Mouse (Mus musculus): ENCODE measurements around the gene Rab10. TPM values are rescaled to one million over a fixed set of nuclear protein-coding genes. Genes with fewer than 3 reads are reported as not detected.
"Not testable (repeated sequence)": the region's sequence is repeated elsewhere in the genome, so short reads cannot be mapped to it uniquely, and the experiment has no call there.

Gene Rab10
- 100 to 1,000 TPM; 113 to 115 TPM for total RNA-seq (2021)

DNA sequence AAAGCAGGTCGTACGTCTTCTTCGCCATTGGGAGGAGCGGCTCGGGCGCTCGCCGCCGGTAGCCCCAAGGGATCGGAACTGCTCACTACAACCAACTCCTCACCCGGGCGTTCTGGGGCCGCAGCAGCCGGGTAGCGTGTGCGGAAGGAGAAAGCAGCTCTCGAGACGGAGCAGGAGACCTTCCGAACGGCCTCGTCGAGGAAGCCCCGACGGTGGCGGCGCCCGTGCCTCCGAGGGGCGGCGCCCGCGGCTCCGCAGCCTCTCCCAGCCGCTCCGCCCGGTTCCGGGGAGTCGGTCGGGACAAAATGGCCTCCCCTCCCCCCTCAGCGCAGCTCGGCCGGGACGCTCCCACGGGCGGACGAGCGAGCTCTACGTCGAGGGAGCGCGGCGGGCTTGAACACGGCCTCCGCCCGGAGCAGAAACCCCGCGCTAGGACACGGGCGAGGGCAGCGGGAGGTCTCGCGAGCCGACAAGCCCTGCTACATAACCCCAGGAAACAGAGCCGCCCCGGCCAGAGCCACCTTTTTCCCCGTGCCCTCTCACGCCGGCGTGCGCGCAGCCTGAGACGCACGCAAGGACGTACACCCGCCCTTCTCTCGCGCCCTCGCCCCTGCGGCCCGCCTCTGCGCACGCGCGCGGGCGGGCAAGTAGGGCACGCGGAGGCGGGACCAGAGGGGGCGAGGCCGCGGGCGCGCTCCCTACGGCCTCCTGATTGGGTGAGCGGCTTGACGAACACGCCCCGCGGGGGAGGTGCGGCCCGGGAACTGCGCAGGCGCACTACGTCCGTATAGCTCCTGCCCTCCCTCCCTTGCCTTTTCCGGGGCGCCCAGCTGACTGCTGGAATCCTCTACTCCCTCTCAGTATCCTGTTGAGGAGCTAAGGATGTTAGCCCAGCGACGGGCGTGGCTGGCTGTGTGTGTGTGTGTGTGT lies at the start of gene Rab10:
TSS of gene Rab10 (minus strand) at position 579 of the 930 bp plus-strand sequence.
- DNase-seq, result peak; percentile 99

DNA sequence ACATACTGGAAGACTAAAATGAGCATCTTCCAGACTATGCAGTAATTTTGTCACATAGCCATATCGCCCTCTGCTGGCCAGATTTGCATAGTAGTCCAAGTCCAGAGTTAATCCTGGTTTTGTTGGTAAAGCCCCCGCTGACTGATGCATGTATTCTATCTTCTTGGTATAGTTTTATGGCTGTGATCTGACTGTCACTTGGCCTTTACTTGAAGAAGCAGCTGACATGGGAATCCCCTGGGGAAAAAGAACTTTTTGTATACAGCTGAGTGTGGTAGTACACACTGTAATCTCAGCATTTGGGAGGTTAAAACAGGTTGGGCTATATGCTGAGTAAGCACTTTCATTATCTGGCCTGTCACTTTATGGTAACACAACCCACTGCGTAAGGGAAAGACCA lies 49.5 kb upstream of the Rab10 start:
- DNase-seq, result peak; percentile 86

DNA sequence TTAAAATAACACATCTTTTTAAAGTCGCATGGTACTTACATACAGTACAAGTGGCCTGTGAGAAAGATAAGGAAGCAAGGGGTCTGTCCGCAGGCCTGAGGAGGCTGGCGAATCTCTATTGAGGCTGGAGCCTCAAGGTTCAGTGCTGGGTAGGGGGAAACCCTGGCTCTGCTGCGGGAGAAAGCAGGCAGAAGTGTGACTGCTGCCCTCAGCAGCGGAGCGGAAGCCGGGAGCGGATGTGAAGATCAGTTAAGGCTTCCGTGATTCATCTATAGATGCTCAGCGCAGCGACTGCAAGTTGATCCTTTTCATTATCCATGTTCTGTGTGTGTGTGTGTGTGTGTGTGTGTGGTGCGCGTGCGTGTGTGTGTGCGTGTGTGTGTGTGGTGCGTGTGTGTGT lies 47.1 kb upstream of the Rab10 start:
- no peak for DNase-seq

DNA sequence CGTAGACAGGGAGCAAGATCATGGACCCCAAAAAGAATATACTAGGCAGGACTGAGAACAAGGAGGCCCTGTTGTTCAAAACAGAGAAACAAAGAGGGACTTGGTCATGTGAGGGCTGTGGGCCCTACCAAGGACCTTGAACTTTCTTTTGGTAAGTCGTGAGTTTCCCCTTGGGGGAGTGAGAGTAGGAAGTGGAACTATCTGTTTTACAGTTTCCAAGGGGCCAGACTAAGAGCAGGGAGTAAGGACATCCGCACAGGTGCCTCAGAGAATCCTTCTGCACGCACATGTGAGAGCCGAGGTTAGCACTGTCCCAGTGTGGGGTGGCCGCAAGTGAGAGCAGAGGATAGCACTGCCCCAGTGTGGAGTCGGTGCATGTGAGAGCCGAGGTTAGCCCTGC lies 45.3 kb upstream of the Rab10 start:
- DNase-seq, result no peak

DNA sequence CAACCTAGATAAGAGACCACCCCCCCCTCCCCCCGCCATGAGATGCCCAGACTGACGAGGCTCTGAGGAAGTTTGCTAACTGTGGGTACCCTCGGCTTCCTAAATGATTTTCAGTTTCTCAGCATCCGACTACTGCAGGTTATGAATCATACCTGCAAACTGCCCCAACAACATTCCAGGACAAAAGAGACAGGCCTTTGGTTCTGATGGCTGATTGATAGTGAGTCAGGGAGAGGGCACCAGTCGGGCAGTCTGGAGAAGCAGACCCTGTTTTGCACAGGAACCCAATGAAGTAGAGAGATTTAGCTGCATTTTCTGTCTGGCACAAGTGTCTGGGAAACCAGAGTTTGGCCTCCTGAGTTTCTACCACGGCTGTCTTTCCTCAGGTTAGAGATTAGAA lies 42.4 kb upstream of the Rab10 start:
- no peak for DNase-seq

DNA sequence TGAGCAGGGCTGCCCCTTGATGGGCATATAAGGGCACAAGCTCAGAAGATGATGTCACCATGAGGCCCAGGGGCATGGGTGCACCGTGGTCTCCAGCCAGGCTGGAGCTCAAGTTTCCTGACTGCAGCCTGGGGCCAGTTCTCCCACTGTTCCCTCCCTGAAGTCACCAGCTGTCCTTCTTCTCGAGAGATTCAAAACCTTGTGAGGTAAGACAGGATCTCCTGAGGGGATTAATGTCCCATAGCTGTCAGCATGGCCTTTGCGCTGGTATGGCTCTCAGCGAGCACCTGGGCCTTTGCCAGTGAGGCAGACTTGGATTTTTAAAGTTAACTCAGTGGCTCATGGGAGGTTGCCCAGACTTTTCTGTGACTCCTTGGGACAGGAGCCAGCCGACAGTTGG lies 40.4 kb upstream of the Rab10 start:
- DNase-seq, result peak; percentile 36

DNA sequence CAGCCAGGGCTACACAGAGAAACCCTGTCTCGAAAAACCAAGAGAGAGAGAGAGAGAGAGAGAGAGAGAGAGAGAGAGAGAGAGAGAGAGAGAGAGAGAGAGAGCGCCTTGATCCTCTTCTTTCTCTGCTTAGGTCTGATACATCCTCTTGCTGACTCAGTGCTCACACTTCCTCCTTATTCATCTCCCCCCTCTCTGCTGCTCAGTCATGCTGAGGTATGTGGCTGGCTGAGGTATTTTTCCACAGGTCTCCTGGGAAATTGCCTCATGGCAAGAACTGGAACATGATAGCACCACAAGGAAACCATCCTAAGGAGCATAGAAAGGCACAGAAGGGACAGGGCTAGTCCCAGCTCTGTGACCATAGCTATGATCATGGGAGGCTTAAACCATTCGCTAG lies 39.6 kb upstream of the Rab10 start:
- DNase-seq, result no peak

DNA sequence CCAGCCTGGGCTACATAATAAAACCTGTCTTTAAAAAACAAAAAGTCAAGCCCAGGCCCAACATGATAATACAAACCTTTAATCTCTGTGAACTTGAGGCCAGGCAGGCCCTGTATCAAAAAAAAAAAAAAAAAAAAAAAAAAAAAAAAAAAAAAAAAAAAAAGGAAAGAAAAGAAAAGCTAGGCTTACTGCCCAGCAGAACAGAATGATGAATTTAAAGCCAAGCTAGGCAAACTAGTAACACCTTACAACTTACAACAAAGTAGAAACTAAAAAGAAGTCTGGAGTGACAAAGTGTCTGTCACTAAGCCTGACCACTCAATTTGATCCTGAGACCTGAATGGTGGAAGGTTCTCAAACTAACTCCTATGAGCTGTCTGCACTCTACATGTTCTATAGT lies 37.9 kb upstream of the Rab10 start:
- DNase-seq, result no peak

DNA sequence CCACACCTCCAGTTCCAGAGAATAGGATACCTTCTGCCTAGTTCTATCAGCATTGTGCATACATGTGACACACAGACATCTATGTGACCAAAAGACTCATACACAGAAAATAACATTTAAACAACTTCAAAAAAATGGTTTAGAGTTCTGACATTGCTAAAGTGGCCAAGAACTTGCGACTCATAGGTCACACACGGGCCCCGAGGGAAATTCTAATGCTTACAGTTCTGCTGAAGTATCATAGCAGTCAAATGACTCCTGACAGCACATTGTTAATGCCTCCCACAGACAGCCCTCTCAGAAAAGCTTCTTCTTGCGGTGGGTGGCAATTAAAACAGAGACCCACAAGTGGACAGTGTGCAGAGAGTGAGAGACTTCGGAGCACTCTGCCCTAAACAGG lies 35.3 kb upstream of the Rab10 start:
- DNase-seq, result no peak

DNA sequence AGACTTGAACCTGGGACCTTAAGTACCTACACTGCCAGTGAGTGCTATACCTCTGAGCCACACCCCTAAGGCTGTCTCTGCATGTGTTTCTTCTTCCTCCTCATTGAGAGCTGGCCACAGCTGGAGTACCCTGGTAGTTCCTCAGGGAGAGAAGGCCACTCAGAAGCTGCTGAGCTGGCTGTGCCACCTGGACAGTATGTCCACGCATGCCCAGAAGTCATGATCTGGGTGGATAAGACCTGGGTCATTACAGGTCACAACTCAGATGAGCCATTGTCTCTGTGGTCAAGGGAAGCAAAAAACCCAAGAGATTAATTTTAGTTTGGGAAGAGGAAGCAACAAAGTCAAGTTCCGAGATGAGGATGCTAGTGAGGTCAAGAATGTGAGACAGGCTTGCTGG lies 34.4 kb upstream of the Rab10 start:
- DNase-seq, result no peak

DNA sequence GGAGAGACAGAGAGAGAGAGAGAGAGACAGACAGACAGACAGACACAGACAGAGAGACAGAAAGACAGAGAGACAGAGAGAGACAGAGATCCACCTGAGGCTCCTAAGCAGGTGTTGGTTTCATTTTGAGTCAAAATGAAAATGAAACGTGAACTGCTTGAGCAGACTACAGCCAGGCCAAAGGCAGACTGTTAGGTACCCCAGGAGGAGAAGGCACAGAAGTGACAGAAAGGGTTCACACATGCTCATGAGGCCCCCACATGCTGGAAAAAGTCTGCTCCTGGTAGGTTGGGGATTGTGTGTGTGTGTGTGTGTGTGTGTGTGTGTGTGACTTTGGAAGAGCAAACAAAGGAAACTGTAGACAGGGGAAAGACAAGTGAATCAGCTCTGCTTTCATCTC lies 29.2 kb upstream of the Rab10 start:
- DNase-seq, result no peak

DNA sequence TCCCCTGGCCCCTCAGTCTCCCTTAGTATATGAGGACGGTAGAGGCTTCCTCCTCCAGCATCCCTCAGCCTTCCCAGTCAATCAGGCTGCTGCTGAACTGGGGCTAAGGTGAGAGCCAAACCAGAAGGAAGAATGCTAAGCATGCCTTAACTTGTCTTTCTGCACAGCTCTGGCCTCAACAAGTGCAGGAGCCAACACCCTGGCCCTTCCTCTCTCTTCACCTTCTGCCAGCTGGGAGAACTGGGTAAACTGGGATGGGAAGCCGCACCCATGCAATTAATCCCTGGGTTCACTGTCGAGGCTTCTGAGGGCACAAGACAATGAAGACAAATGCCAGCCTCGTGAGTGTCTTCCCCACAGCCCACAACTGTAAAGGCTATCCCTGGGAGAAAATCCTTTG lies 19.9 kb upstream of the Rab10 start:
- DNase-seq, result no peak

DNA sequence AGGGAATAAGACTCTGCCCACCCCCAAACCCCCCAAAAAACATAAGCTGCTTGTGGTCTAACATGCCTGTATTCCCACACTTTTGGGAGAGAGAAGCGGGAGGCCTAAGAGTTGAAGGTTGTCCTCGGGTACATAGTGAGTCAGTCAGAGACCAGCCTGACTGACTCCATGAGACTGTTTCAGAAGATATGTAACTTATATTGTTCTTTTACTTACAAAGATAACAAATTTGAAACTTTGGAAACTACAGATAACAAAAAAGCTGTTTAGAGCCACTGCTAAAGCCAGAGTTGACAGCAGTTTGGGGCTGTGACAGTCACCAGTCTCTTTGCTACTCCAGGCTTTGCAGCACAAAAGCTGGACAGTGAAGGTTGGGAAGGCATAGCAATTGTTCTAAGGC lies 15.5 kb upstream of the Rab10 start:
- no peak for DNase-seq

DNA sequence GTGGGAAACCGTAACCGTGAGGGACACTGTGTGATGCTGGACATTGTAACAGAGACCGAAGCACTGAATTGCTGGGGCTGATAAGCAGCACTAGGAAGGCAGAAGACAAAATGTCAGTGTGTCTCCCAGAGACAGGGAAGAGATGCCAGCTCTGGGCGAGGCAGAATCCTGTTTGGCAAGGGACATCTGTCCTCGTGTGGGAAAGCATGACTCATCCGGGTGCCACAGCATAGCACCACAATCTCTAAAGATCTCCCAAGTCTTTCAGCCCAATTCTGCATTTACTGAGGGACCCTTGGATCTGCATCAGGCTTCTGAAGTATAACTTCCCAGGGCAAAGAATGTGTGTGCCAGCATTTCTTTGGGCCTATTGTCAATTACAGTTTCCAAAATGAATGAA lies 13.5 kb upstream of the Rab10 start:
- no peak for DNase-seq

DNA sequence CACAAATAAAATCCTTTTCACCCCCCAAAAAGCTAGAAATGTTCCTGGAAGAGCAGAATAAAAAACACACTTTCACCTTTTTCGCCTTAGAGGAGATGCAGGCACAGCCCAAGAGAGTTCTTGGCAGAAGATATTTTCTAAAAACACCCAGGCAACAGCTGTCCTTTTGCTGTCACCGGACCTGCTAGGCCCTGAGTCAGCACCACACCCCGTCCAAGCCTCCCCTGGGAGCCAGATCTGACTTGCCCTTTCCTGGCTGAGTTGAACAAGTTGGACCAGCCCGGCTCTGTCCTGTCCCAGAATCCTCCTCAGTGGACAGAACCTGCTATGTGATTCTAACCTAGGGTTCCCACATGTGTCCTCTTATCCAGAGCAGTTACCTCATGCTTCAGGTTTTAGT lies 9.6 kb upstream of the Rab10 start:
- peak; percentile 43 for DNase-seq

DNA sequence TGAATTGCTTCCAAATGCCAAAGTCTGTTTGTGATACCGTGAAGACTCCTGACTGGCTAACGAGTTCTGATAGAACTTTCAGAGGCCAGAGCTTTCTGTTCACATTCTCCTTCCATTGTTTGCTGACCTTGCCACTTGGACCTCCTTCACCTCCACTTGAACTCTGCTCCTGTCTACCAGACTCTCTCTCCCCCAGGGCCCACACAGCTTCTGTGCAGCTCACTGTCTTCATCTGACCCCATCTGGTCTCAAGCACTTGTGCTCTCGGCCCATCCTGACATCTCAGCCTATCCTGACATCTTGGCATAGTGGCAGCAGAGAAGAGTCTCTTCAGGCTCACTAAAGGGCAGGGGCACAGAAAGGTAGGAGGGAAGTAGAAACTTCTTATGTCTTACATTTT lies 7.2 kb upstream of the Rab10 start:
- DNase-seq, result no peak

DNA sequence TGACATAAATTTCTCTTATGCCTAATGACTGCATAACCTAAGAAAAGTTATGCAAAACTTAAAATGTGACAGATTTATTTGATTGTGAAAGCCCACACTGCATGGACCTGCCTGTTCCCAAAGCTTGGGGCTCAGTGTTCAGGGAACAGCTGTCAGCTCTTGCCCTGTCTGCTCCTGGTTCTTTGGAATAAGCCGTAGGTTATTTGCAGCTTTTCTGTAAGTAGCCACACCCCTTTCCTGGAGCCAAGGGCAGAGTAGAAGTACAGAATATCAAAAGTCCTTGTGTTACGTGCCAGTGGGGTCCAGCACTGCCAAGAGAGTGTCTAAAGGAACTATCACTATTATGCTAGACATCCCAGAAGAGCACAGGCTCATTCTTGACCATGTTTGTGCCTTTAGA lies 6.3 kb upstream of the Rab10 start:
- DNase-seq, result peak; percentile 10

DNA sequence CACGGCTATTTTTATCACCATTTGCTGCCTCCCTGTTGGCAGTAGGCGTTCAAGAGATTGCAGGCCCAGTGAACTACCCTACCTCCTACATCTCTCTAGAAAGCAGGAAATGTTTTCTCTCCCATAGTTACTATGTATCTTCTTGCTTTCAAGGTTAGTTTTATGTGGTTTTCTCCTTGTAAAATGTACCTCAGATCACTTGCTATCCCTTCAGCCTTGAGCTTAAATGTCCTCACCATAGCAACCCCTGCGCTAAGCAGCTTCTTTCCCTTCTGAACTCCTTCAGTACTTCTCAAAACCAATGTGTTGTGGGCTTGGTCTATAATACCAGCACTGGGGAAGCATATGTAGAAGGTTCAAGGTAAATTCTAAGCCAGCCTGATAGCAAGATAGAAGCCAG lies 3.1 kb upstream of the Rab10 start:
- no peak for DNase-seq

DNA sequence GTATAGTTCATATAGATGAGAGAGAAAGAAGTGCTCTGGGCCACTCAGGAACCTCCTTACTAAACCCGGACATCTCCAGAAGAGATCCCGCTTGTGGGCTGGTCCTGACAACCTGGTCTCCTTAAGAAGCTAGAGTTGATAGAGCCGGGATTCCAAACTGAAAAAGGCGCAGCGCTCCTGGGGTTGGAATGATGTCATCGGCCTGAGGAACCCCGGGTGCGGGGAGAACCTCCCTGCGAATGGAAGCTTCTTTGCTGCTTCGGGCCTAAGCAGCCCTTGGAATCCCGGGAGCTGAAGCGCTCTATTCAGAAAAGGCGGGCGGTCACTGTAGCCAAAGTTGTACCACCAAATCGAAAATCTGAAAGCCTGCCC lies 538 bp upstream of the Rab10 start:
- no peak for DNase-seq

DNA sequence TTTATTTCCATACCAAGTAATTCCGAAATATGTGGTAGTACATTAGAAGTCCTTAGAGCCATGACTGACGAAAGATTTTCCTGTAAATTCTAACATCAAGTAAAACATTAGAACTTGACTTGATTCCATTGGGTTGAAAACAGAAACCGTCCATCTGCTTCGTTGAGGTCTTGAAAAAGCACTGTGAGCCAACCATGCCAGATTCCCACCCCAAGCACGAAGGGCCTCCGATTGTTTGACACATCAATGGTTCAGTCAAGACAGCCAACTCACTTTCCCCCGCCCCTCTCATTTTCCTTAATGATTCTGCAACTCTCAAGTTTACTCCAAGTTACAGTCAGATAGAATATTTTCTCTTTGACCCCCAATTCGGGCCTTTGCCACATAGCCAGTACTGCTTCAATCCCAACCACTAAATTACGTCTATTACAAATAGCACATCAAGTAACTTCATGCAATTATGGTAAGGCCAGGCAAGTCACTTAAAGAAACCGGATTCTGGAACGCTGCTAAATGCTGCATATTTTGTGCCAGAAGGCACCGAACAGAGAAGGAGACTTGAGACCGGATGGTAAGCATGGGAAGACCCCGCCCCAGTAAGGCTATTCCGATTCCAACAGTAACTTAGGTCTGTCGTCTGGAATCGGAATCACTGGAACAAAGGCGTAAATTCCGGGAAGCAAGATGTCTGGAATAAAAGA lies 1.1 kb downstream of the Rab10 start:
- DNase-seq, result peak; percentile 15

DNA sequence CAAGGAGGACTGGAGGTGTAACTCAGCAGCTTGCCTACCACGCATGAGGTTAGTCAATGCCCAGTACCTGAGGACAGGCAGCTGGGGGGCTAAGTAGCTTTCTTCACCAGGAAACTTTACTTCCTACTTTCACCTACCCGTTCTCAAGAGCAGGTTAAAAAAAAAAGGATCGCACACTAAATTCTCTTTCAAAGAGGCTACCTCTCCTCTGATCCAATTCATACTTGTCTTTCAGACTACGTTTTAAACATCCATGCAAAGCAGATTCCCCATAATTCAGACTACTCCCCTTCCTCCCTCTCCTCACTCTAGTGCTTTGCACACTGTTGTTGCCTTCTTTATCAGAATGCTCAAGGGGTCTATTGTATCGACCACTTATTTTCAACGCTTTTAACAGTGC lies 2.2 kb downstream of the Rab10 start:
- no peak for DNase-seq

DNA sequence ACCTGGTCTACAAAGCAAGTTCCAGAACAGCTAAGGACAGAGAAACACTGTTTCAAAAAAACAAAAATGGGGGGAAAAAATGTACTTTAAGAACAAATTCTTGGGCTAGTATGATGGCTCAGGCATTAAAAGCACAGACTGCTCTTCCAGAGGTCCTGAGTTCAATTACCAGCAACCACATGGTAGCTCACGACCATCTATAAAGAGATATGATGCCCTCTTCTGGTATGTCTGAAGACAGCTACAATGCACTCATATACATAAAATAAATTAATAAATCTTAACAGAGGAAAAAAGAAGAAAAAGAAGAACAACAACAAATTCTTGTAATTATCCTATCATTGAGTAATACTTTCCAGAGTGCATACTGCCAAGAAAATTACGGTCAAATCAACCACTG lies 4.5 kb downstream of the Rab10 start:
- no peak for DNase-seq

DNA sequence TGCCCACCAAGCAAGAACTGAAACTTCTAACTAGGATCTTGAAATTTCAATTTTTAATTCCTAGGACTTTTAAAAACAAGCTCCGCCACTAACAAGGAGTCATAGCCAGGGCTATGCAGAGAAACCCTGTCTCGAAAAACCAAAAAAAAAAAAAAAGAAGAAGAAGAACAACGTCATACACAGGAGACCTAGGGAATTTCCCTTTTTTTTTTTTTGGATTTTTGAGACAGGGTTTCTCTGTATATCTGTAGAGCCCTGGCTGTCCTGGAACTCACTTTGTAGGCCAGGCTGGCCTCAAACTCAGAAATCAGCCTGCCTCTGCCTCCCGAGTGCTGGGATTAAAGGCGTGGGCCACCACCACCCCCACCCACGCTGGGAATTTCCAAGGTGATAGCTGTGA lies 12.1 kb downstream of the Rab10 start:
- DNase-seq, result not testable (repeated sequence)

DNA sequence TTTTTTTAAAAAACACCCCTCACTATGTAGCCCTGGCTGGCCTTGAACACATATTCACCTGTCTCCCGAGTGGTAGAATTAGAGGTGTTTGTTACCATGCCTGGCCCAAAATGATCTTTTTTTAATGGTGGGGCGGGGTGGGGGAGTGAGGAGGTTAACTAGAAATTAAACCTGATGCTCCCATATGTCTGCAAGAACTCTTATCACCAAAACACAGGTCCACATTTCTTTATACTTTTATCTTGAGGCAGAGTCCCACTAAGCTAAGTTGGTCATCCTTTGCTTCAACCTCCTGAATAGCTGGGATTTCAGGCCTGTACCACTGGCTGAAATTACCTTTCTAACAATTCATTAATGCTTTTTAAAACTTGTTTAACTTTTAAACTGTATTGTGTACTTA lies 13.7 kb downstream of the Rab10 start:
- no peak for DNase-seq
